Mouse (Mus musculus) forebrain, embryonic 15.5 days (tissue): ENCODE results near the gene Rab42. TPM values are rescaled to one million over a fixed set of nuclear protein-coding genes. Genes with fewer than 3 reads are reported as not detected.

Experiments
- ATAC-seq: fragments of 200-750 bp; cut with Nextera tagmentation; replicated peaks from 2 replicates; pipeline ENCODE4 v1.8.0; 2017; ENCODE audit warnings: mild to moderate bottlenecking, moderate TSS enrichment, moderate library complexity
- H3K27ac ChIP-seq: fragments of 300-500 bp; sonication (generic); replicated peaks from 2 replicates; pipeline ENCODE4 v1.5.1; 2015; ENCODE audit warnings: mild to moderate bottlenecking, inconsistent platforms
- H3K27me3 ChIP-seq: fragments of 300-500 bp; sonication (generic); 2 replicates; pipeline ENCODE4 v1.6.1; 2015; ENCODE audit warnings: inconsistent platforms
- H3K36me3 ChIP-seq: fragments of 300-500 bp; sonication (generic); 2 replicates; pipeline ENCODE4 v1.6.1; 2015; ENCODE audit warnings: mild to moderate bottlenecking, inconsistent platforms
- H3K4me1 ChIP-seq: fragments of 300-500 bp; sonication (generic); 2 replicates; pipeline ENCODE4 v1.6.1; 2015; ENCODE audit warnings: inconsistent platforms
- H3K4me2 ChIP-seq: fragments of 300-500 bp; sonication (generic); replicated peaks from 2 replicates; pipeline ENCODE4 v1.6.1; 2015; ENCODE audit warnings: mild to moderate bottlenecking, inconsistent platforms
- H3K4me3 ChIP-seq: fragments of 300-500 bp; sonication (generic); 2 replicates; pipeline ENCODE4 v1.5.1; 2015; ENCODE audit warnings: mild to moderate bottlenecking, inconsistent platforms
- H3K9ac ChIP-seq: fragments of 300-500 bp; sonication (generic); replicated peaks from 2 replicates; pipeline ENCODE4 v1.6.1; 2015; ENCODE audit warnings: mild to moderate bottlenecking, inconsistent platforms
- H3K9me3 ChIP-seq: fragments of 300-500 bp; sonication (generic); 2 replicates; pipeline ENCODE4 v1.6.1; 2016; ENCODE audit warnings: inconsistent platforms
- WGBS: fragments of 180-500 bp; shearing (Covaris S2); methylation state at CpG from one replicate; pipeline ENCODE4 v1.1.7; 2015; ENCODE audit warnings: mixed read lengths; 5-methylcytosine and 5-hydroxymethylcytosine counted together
- polyA plus RNA-seq: library from polyadenylated mRNA; unstranded; fragments of >200 nt; fragmentation: Nextera tagmentation; extraction: Ambion mirVana; gene quantifications from 2 replicates; pipeline ENCODE4 v1.2.1, GENCODE M21; 2015

The Rab42 gene
- polyA plus RNA-seq, 1 experiment from 2014 or later = 1.0 TPM

DNA sequence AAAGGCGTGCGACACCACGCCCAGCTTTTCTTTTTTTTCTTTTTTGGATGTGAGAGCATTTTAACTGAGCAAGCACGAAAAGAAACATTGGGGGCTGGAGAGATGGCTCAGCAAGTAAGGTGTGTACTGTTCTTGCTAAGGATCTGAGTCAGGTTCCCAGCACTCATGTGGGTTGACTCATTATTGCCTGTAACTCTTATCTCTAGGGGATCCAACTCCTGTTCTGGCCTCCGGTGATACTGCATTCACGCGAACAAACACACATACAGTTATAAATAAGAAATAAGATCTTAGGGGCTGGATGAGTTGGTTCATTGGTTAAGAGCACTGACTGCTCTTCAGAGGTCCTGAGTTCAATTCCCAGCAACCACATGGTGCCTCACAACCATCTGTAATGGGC, 39.9 kb downstream of the Rab42 start:
- Histone ChIP-seq H3K4me1 (peaks cover 26% of the 10 kb centered on the region), H3K36me3 (no peaks in the 10 kb centered on the region), H3K4me2 (no peak overlapping the region), H3K9ac (no peak overlapping the region), H3K27me3 (no peaks in the 10 kb centered on the region), H3K27ac (no peak overlapping the region), H3K4me3 (no peak overlapping the region), H3K9me3 (no peaks in the 10 kb centered on the region)
- no peak for ATAC-seq
- WGBS = 96% methylated on average over 7 of the region's 7 CpGs

DNA sequence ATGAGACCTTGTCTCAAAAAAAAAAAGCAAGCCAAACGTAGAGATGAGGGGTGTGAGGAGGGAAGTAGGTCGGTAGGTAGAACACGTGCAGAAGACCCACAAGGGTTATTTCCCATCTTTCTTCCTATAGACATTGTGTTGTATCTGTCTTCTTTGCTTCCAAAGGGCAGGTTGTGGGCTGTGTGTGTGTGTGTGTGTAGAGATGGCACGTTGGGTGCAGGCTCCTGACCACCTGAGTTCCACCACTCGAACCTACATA, 40.9 kb downstream of the Rab42 start:
- Histone ChIP-seq H3K4me1 (peaks cover 26% of the 10 kb centered on the region), H3K27me3 (no peaks in the 10 kb centered on the region), H3K9me3 (no peaks in the 10 kb centered on the region), H3K9ac (no peak overlapping the region), H3K36me3 (no peaks in the 10 kb centered on the region), H3K27ac (no peak overlapping the region), H3K4me3 (no peak overlapping the region), H3K4me2 (no peak overlapping the region; the same call in 1 of the 2 replicates)
- 75% methylated on average over 5 of the region's 5 CpGs for WGBS
- ATAC-seq = no peak

DNA sequence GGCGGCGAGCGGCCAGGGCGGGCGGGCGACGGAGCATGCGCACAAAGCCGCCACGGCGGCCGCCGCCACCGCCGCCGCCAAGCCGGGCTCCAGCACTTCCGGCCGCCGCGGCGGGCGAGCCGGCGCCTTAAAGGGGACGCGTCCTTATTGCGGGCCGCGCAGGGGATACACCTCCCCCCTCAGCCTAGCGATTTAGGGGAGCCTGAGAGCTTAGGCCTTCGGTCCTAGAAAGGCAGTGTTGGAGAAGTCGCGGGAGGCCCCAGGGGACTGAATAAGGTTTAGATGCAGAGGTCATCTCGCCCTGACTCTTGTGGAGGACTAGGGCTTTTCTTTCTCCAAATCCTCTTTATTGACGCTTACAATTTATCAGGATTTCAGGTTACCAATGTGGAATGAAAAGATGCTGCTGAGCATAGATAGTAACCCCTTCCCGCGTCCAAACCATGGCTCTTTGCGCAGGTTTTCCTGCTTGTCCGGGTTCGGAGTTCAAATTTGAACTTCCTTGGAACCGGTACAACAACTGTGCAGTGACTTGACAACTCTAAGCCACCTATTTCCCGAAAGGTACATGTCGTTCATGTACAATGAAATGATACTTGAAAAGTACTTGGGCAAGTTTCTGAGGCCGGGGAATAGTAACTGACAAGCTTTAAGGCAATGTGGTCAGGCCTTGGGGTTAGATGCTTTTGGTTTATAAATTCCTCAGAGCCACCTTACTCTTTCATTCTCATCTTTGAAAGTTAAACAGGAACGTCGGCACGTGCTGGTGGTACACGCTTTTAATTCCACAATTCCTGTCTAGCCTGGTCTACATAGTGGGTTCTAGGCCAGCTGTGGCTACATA, 41.4 kb downstream of the Rab42 start, which contains the start of gene Gmeb1:
TSS of gene Gmeb1 (minus strand) at position 89 of the 844 bp plus-strand sequence.
- no peaks in the 10 kb centered on the region for H3K36me3 ChIP-seq
- peaks cover 26% of the 10 kb centered on the region for H3K4me1 ChIP-seq
- H3K4me3 ChIP-seq = peak within 1 kb of the TSS; percentile 90
- peak within 1 kb of the TSS; percentile 84 for H3K4me2 ChIP-seq
- H3K9me3 ChIP-seq = no peaks in the 10 kb centered on the region
- peak within 1 kb of the TSS; percentile 91 for H3K27ac ChIP-seq
- H3K9ac ChIP-seq = peak within 1 kb of the TSS; percentile 92
- peak; percentile 90 for ATAC-seq
- 15% methylated on average over 42 of the region's 49 CpGs for WGBS
- no peaks in the 10 kb centered on the region for H3K27me3 ChIP-seq

DNA sequence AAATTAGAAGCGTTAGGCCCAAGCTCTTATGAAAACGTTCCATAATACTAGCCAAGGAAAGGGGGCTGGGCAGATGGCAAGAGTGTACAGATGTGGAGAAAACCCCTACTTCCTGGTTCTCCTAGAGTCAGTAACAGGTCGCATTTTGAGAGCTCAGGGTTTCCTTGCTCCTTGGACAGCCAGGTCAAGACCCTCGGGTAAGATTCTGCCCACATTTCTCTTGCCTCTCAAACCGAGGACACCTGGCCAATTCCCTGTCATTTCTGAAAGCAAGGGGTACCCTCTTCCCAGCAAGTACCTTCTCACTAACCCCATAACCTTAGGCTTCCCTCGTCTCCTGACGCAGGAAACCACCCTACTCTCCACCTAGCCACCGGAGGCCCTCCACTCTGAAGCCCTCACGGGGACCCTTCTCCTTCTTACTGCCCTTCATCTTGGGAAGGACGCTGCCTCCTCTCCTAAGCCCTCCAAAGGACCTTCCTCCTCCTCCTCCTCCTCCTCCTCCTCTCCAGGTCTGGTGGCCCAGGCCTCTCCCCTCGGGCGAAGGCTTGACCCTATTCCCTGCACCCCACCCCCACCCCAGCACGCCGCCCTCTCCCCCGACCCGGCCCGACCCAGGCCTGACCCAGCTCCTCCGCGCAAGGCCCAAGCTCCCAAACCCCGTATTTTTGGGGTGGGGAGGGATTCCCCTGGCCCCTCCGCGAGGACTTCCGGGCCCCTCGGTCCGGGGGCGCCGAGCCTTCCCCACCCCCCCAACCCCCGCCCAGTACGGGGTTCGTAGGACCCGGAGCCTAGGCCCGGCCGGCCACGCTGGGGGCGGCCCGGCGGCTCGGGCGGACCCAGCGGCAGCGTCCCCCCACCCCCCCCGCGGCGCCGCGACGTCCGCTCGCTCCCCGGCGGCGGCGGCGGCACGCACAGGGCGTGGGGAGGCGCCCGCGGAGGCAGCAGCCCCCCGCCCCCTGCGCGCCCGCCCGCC, 42.5 kb downstream of the Rab42 start:
- Histone ChIP-seq H3K4me1 (peaks cover 26% of the 10 kb centered on the region), H3K9ac (peak overlapping the region; percentile 92), H3K9me3 (no peaks in the 10 kb centered on the region), H3K27ac (peak overlapping the region; percentile 91), H3K4me3 (peak overlapping the region; percentile 90), H3K4me2 (peak overlapping the region; percentile 84), H3K36me3 (no peaks in the 10 kb centered on the region), H3K27me3 (no peaks in the 10 kb centered on the region)
- ATAC-seq = peak; percentile 71
- 4% methylated on average over 40 of the region's 64 CpGs for WGBS

GRCm38 (mm10) chr4:132259248-132259647, 43.9 kb downstream of the Rab42 start:
- Histone ChIP-seq H3K4me3 (no peak overlapping the region), H3K9ac (0 out of 2 replicates have a peak overlapping the region, but pooled peaks have one; percentile 4), H3K36me3 (no peaks in the 10 kb centered on the region), H3K27ac (no peak overlapping the region; the same call in 1 of the 2 replicates), H3K9me3 (no peaks in the 10 kb centered on the region), H3K27me3 (no peaks in the 10 kb centered on the region), H3K4me1 (peaks cover 26% of the 10 kb centered on the region), H3K4me2 (no peak overlapping the region)
- no peak for ATAC-seq
- 91% methylated on average over 4 of the region's 4 CpGs for WGBS

- Histone ChIP-seq H3K4me1 (peaks cover 19% of the 10 kb centered on the region), H3K4me2 (no peak overlapping the region), H3K9me3 (no peaks in the 10 kb centered on the region), H3K27ac (no peak overlapping the region), H3K27me3 (no peaks in the 10 kb centered on the region), H3K4me3 (no peak overlapping the region), H3K9ac (no peak overlapping the region), H3K36me3 (peaks cover 3% of the 10 kb centered on the region)
- 94% methylated on average over 3 of the region's 3 CpGs for WGBS
- no peak for ATAC-seq
Observed at GRCm38 (mm10) chr4:132256384-132256783, 46.8 kb downstream of the Rab42 start.

- no peak overlapping the region for H3K27ac ChIP-seq
- no peak overlapping the region for H3K4me3 ChIP-seq
- H3K9me3 ChIP-seq = no peaks in the 10 kb centered on the region
- H3K4me1 ChIP-seq = peaks cover 12% of the 10 kb centered on the region
- WGBS = 72% methylated on average over 3 of the region's 3 CpGs
- no peak overlapping the region for H3K9ac ChIP-seq
- ATAC-seq = no peak
- H3K4me2 ChIP-seq = no peak overlapping the region
- H3K27me3 ChIP-seq = no peaks in the 10 kb centered on the region
- peaks cover 15% of the 10 kb centered on the region for H3K36me3 ChIP-seq
Observed at GRCm38 (mm10) chr4:132254986-132255385, 48.2 kb downstream of the Rab42 start.

- 85% methylated on average over 2 of the region's 2 CpGs for WGBS
- no peak for ATAC-seq
- Histone ChIP-seq H3K27ac (no peak overlapping the region), H3K4me3 (no peak overlapping the region), H3K9me3 (no peaks in the 10 kb centered on the region), H3K4me1 (no peaks in the 10 kb centered on the region), H3K4me2 (no peak overlapping the region), H3K27me3 (no peaks in the 10 kb centered on the region), H3K9ac (no peak overlapping the region), H3K36me3 (peaks cover 25% of the 10 kb centered on the region)
Observed at GRCm38 (mm10) chr4:132253622-132254021, 49.6 kb downstream of the Rab42 start.

- no peak for ATAC-seq
- Histone ChIP-seq H3K4me1 (no peaks in the 10 kb centered on the region), H3K27ac (no peak overlapping the region), H3K4me2 (no peak overlapping the region), H3K4me3 (no peak overlapping the region), H3K36me3 (peaks cover 29% of the 10 kb centered on the region), H3K9me3 (no peaks in the 10 kb centered on the region), H3K9ac (no peak overlapping the region), H3K27me3 (no peaks in the 10 kb centered on the region)
- WGBS = 87% methylated on average over 8 of the region's 8 CpGs
Observed at GRCm38 (mm10) chr4:132253128-132253527, 50.1 kb downstream of the Rab42 start.

Other genes starting within 250 kb of the Rab42 start
- 0.08 TPM in 1 of 2 replicates, not detected in the other for gene Gm10300, start 228.7 kb downstream of the Rab42 start, polyA plus RNA-seq
- 73.3 and 73.7 TPM in 2 replicates for gene Epb41, start 228.1 kb downstream of the Rab42 start, polyA plus RNA-seq
- 0.11 and 0.17 TPM in 2 replicates for gene Oprd1, start 158.9 kb downstream of the Rab42 start, polyA plus RNA-seq
- gene Ythdf2, start 91.1 kb downstream of the Rab42 start, polyA plus RNA-seq = 151 and 160 TPM in 2 replicates
- gene Gmeb1, start 41.8 kb downstream of the Rab42 start, polyA plus RNA-seq = 50.8 and 53.3 TPM in 2 replicates
- 44.6 and 50.5 TPM in 2 replicates for gene Taf12, start 29.0 kb downstream of the Rab42 start, polyA plus RNA-seq
- 86.3 and 92.3 TPM in 2 replicates for gene Trnau1ap, start 26.2 kb upstream of the Rab42 start, polyA plus RNA-seq
- 53.3 and 55.1 TPM in 2 replicates for gene Rcc1, start 50.2 kb upstream of the Rab42 start, polyA plus RNA-seq
- 11.5 and 12.6 TPM in 2 replicates for gene Phactr4, start 119.1 kb upstream of the Rab42 start, polyA plus RNA-seq
- gene Med18, start 160.5 kb upstream of the Rab42 start, polyA plus RNA-seq = 20.8 and 21.3 TPM in 2 replicates
- gene Sesn2, start 207.1 kb upstream of the Rab42 start, polyA plus RNA-seq = 5.6 and 6.3 TPM in 2 replicates
- gene Atpif1, start 230.3 kb upstream of the Rab42 start, polyA plus RNA-seq = 1,097 and 1,228 TPM in 2 replicates
- 146 and 150 TPM in 2 replicates for gene Dnajc8, start 232.2 kb upstream of the Rab42 start, polyA plus RNA-seq